Mouse (Mus musculus): Measurements from ENCODE around the gene Ddx43.

The Ddx43 gene

DNA sequence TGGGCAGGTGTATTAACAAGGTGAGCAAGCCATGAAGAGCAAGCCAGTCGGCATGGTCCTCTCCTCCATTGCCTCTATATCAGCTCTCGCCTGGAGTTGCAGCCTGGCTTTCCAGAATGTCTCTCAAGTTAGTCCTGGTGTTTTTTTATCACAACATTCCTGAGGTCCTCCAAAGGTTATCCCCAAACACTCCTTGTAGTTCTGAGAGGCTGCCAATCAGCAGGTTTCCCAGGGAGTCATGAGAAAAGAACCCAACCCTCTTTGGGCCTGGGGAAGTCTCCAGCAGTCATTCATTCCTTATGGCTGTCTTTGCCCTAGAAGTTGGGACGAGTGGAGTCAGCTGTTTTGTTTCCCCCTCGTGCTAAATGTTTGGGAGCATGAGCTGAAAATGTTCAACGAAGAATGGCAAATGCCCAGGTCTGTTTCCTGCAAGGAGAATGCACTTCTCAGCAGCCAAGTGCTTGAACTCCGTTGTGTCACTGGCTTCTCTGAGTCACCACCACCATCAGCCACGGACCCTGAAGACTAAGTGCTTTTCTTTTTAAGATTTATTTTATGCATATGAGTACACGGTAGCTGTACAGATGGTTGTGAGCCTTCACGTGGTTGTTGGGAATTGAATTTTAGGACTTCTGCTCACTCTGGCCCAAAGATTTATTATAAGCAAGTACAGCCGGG lies 22.6 kb upstream of the Ddx43 start:
- no peak for DNase-seq (ENCODE audit: extremely low read depth, low read depth)

DNA sequence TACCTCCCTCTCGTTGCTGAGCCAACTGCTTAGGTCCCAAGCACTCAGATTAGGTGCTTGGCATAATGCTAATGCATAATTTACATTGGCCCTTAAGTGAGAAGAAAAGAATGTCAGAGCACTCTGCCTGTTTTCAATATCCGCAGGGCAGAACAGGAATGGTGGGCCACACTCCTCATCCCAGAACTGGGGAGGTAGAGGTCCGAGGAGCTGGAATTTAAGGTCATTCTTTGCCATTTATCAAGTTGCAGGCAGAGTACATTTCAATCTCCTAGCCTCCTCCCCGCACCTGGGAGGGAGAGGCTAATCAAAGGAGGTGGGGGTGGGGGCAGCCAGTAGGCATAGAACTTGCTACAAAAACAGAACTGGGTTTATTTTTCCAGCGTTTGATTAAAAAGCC lies 21.2 kb upstream of the Ddx43 start:
- DNase-seq (ENCODE audit: extremely low read depth, low read depth): no peak

DNA sequence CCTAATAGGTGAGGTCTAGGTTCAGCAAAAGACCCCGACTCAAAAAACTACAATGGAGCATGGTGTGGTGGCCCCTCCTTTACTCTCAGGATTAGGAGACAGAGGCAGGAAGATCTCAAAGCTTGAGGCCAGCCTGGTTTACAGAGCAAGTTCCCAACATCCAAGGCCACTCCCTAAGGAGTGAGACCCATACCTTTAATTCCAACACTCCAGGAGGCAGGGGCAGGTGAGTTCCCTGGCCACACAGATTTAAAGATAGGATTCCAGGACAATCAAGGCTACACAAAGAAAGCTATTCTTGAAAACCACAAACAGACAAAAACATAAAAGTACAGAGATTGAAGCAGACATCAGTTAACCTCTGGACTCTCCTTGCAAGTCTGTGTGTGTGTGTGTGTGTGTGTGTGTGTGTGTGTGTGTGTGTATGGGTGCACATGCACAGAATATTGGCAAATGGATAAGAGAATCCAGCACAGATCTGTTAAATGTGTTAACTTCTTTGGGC lies 20.6 kb upstream of the Ddx43 start:
- no peak for DNase-seq (ENCODE audit: extremely low read depth, low read depth)

DNA sequence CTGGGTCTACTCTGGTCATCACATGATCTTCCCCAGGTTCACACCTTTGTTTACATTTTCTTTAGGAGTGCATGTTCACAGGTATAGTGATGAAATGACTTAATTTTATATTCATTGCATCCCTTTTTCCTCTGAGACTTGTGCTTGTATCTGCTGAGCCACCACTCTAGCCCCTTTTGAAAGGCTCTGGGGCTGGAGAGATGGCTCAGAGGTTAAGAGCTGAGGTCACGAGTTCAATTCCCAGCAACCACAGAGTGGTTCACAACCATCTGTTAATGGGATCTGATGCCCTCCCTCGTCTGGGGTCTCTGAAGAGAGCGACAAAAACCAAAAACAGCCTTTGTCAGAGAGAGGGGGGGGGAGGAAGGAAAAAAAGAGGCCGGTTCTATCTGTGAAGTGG lies 20.1 kb upstream of the Ddx43 start:
- no peak for DNase-seq (ENCODE audit: extremely low read depth, low read depth)

- DNase-seq (ENCODE audit: extremely low read depth, low read depth): no peak
Measured at GRCm38 (mm10) chr9:78377546-78377945, 18.0 kb upstream of the Ddx43 start.

GRCm38 (mm10) chr9:78378113-78378785 lies 17.3 kb upstream of the Ddx43 start, which contains the start of gene Ooep:
Gene Ooep, minus strand, starts transcription at chr9:78378725.
- DNase-seq (ENCODE audit: extremely low read depth, low read depth): no peak

DNA sequence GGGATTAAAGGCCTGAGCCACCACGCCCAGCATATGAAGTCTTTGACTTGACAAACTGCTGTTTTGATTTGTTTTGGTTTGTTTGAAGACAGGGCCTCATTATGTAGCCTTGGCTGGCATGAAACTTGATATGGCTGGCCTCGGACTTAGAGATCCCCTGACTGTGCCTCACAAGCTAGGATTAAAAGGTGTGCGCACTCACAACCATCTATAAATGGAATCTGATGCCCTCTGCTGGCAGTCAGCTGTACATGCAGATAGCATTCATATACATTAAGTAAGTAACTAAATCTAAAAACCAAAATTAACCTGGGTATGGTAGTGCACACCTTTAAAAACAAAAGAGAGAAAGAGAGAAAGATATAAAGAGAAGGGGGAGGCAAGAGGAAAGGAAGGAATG lies 9.7 kb upstream of the Ddx43 start:
- peak; percentile 49 for DNase-seq (ENCODE audit: extremely low read depth, low read depth)

- DNase-seq (ENCODE audit: extremely low read depth, low read depth): no peak
Measured at GRCm38 (mm10) chr9:78386947-78387346, 8.6 kb upstream of the Ddx43 start.

DNA sequence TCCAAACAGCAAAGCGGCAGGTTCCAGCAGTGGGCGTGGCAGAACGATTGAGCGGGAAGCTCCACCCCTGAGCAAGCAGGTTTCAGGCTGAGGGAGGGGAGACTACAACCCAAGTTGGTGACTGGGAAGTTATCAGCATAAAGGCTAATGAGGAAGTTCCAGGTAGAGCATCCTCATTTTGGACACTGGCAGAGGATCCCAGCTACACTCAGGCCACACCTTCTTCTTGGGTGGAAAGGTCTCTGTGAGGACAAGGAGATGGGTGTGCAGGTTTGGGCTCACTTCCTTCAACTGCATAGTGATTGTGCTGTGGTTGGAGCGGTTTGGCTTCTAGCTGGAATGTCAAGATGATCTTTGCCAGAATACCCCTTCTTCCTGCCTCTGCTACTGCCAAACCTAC lies 5.6 kb upstream of the Ddx43 start:
- peak; percentile 43 for DNase-seq (ENCODE audit: extremely low read depth, low read depth)

GRCm38 (mm10) chr9:78393741-78394140 lies 1.8 kb upstream of the Ddx43 start:
- DNase-seq (ENCODE audit: extremely low read depth, low read depth): peak; percentile 21

- DNase-seq (ENCODE audit: extremely low read depth, low read depth): no peak
Measured at GRCm38 (mm10) chr9:78394602-78395001, 975 bp upstream of the Ddx43 start.

- no peak for DNase-seq (ENCODE audit: extremely low read depth, low read depth)
Measured at GRCm38 (mm10) chr9:78395244-78395629, 340 bp upstream of the Ddx43 start.

DNA sequence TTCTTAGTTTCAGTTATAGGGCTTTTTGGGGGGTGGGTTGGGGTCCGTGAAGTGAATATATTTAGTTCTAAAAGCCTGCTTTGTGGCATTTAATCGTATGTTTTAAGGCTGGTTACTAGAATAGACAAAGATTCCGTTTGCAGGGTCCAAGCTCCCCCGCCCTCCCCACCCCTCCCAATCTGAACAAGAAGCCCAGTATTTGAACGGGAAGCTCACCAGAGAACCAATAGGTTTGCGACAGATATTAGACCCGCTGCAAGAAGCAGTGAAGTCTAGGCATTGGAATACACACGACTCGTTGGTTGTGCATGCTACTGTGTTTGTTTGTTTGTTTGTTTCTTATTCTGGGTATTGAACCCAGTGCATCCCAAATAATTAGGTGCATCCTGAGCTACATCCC lies 940 bp downstream of the Ddx43 start:
- DNase-seq (ENCODE audit: extremely low read depth, low read depth): peak; percentile 64

DNA sequence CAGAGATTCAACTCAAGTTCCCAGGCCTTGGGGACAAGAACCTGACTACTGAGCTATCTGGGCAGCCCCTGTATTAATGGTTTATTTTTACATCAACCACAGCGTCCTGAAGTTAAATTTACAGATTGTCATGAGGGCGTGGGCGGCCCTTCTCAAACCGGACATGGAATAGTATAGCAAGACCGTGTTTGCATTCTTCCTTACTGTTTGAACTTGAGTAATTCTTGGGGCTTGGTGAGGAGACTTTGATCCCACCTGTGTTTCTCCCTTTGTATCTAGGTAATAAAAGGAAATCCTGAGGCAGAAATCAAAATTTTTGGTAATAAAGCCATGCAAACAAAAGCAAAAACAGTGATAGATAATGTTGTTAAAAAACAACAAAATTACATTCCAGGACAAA lies 5.0 kb downstream of the Ddx43 start:
- DNase-seq (ENCODE audit: extremely low read depth, low read depth): no peak

DNA sequence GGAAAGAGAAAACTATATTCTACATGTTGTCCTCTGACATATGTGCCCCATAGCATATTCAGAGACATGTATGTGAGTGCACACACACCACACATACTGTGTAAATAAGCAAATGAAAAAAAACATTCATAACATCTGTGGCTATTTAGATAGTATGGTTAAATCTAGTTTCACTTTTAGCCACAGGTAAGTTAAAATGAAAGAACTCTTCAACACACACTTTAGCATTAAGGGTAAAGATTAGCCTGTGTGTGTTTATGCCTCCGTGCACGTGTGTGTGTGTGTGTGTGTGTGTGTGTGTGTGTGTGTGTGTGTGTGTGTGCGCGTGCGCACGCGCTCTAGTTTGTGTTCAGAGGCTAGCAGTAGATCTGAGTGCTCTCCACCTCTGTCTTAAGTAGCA lies 6.0 kb downstream of the Ddx43 start:
- no peak for DNase-seq (ENCODE audit: extremely low read depth, low read depth)

- no peak for DNase-seq (ENCODE audit: extremely low read depth, low read depth)
Measured at GRCm38 (mm10) chr9:78427362-78427781, 31.8 kb downstream of the Ddx43 start.

GRCm38 (mm10) chr9:78428185-78428584 lies 32.6 kb downstream of the Ddx43 start:
- peak; percentile 85 for DNase-seq (ENCODE audit: extremely low read depth, low read depth)

DNA sequence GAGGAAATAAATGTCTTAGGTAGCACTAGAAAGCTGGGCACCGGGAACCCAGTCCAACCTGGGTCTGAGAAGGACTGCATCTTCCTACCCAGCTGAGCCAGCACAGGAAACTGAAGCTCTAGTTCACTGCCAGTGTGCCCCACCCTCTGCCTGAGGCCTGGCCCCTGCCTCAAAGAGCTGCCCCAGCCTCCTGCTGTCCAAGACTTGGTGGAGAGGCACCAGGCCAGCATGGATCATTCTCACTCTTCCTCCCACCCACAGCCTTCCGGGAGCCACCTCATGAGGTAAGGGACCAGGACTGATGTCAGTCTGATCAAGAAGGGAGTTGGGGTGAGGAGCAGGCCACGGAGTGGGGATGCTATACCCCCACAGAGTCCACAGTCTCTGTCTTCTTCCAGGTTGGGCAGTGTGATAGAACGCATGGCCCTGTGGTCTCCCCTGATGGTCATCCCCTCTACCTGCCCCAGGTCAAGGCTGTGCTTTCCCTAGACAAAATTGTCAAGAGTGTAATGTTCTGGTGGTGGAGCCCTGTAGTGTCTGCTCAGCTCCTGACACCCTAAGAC lies 33.4 kb downstream of the Ddx43 start:
- no peak for DNase-seq (ENCODE audit: extremely low read depth, low read depth)

- no peak for DNase-seq (ENCODE audit: extremely low read depth, low read depth)
Measured at GRCm38 (mm10) chr9:78429551-78429950, 34.0 kb downstream of the Ddx43 start.

- DNase-seq (ENCODE audit: extremely low read depth, low read depth): no peak
Measured at GRCm38 (mm10) chr9:78430486-78430885, 34.9 kb downstream of the Ddx43 start.

DNA sequence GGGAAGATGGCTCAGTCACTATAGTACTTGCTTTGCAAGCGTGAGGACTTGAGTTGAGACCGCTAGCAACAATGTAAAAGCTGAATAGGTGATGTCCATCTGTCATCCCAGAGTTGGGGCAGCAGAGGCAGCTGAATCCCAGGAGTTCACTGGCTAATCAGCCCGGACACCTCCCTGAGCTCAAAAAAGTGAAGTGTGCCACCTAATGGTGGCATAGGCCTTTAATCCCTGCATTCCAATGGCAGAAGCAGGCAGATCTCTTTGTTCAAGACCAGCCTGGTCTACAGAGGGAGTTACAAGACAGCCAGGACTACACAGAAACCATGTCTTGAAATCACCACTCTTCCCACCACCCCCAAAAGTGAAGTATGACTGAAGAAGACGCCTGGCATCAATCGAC lies 36.9 kb downstream of the Ddx43 start:
- DNase-seq (ENCODE audit: extremely low read depth, low read depth): no peak

DNA sequence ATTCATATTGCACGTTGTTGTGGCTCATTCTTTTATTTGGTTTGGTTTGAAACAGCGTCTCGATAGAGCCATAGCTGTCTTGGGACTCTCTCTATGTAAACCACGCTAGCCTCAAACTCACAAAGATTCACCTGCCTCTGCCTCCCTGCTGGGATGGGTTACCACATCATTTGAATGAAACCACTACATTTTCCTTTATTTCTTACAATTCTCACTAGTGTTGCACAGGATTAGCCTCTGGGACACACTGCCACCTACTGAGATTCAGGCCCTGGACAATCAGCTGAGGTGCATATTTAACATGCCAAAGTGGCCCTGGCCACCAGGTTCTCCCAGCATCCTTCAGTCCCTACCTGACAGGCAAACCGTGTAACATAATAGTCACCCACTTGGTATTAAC lies 43.8 kb downstream of the Ddx43 start:
- DNase-seq (ENCODE audit: extremely low read depth, low read depth): no peak

DNA sequence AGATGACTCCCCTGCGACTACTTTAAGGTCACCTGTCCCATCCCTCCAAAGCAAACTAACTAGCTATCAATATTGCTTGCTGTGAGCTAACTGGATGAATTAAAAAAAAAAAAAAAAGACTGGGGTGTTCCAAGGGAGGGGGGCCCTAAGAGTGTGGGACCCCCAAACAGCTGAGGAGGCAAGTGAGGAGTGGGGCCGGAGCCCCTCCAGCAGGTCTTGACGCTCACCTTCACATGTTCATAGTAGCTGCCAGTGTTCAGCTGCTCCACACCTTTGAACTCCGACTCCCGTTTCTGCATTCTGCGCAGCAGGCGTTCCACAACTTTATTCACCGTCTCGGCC lies 46.6 kb downstream of the Ddx43 start:
- no peak for DNase-seq (ENCODE audit: extremely low read depth, low read depth)

All from MEL-GATA-1-ER (cell line).